Mouse (Mus musculus): ENCODE results near the gene Avpi1. TPM values are rescaled to one million over a fixed set of nuclear protein-coding genes. Genes with fewer than 3 reads are reported as not detected.

Gene Avpi1
- polyA plus RNA-seq, 1 experiment from 2014 or later, result 13.5 TPM

DNA sequence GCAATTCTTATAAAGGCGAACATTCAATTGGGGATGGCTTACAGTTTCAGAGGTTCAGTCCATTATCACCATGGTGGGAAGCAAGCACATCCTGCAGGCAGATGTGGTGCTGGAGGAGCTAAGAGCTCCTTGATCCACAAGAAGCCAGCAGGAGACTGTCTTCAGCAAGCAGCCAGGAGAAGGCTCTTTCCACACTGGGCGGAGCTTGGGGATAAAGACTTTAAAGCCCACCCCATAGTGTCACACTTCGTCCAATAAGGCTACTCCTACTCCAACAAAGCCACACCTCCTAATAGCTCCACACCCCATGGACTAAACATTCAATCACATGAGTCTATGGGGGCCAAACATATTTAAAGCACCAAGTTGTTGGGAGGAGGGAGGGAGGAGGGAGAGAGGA is 13.1 kb upstream of the Avpi1 start:
- ATAC-seq (ENCODE audit: low FRiP score), result no peak

DNA sequence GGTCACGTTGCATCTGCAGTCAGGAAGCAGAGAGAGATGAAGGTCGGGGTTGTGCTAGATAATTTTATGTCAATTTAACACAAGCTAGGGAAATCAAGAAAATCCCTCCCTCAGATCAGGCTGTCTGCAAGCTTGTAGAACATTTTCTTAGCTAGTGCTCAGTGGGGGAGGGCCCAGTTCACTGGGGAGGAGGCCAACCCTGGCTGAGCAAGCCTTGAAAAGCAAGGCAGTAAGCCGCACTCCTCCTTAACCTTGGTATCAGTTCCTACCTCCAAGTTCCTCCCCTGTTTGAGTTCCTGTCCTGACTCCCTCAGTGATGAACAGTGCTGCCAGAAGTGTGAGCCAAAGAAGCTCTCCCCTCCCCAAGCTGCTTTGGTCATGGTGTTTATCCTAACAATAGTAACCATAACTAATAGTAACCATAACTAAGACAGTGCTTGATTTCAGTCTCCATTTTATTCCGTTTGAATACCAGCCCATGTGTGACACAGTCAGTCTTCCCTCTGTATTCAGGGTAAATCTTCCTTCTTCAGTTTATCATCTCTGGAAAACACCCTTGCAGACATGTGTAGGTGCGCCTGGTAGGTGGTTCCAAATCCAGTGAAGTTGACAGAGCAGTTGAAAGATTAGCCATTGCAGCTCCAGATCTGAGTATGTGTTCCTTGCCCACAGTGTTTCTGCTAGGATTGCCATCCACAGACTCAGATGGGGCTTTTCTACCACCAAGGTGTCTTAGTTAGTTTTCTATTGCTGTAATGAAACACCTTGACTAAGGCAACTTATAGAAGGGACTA is 11.1 kb upstream of the Avpi1 start:
- no peak overlapping the region for H3K4me3 ChIP-seq
- ATAC-seq (ENCODE audit: low FRiP score), result no peak
- H3K9ac ChIP-seq, result no peak overlapping the region
- 86% methylated on average over 5 of the region's 5 CpGs for WGBS
- peaks cover 4% of the 10 kb centered on the region; the same call in 1 of the 2 replicates for H3K27me3 ChIP-seq
- peaks cover 4% of the 10 kb centered on the region; the same call in 1 of the 2 replicates for H3K4me1 ChIP-seq
- no peak overlapping the region for H3K4me2 ChIP-seq (replicated peaks)
- no peak overlapping the region for H3K27ac ChIP-seq
- no peaks in the 10 kb centered on the region for H3K9me3 ChIP-seq (replicated peaks)
- no peaks in the 10 kb centered on the region for H3K36me3 ChIP-seq

More for the DNA sequence above, 13.1 kb upstream of the Avpi1 start:
- 69% methylated on average over 3 of the region's 3 CpGs for WGBS
- Histone ChIP-seq H3K27ac (no peak overlapping the region), H3K9me3 (replicated peaks) (no peaks in the 10 kb centered on the region), H3K9ac (no peak overlapping the region), H3K27me3 (peaks cover 21% of the 10 kb centered on the region), H3K36me3 (no peaks in the 10 kb centered on the region), H3K4me1 (peaks cover 1% of the 10 kb centered on the region; the same call in 1 of the 2 replicates), H3K4me3 (no peak overlapping the region), H3K4me2 (replicated peaks) (no peak overlapping the region)

DNA sequence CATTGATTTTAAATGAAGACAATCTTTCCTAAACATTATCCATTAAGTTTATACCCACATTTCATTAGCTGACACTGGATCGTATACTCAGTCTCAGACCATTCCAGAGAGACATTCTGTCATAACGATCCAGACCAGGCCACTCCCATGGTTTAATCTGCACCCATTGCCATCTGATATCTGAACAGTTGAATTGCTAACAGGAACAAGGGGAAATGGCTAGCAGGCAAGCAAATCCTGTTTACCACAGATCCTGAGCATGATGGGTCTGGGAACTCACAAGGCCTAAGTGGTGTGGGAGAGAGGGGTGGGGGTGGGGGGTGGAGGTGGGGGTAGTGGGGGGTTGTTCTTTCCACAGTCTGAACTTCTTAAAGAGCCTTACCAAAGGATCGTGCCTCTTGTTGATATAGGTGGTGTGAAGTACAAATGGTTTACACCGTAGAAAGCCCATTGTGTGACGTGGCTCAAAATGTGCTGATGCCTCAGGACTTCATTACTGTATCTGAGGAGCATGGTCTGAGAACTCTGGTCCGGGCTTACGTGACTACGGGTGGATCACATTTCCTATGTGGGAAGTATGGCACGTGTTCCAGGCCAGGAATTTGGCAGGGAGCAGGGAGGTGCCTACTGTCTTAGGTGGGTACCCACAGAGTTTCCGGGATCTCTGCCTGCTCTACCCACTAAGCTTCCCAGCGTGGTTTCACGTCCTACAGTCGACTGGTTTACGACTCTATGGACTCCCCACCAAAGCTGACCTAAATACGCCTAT is 9.8 kb upstream of the Avpi1 start:
- Histone ChIP-seq H3K4me2 (replicated peaks) (no peak overlapping the region), H3K9me3 (replicated peaks) (no peaks in the 10 kb centered on the region), H3K36me3 (no peaks in the 10 kb centered on the region), H3K4me3 (no peak overlapping the region), H3K4me1 (peaks cover 4% of the 10 kb centered on the region; the same call in 1 of the 2 replicates), H3K27me3 (no peaks in the 10 kb centered on the region), H3K27ac (no peak overlapping the region), H3K9ac (no peak overlapping the region)
- no peak for ATAC-seq (ENCODE audit: low FRiP score)
- 91% methylated on average over 15 of the region's 15 CpGs for WGBS

DNA sequence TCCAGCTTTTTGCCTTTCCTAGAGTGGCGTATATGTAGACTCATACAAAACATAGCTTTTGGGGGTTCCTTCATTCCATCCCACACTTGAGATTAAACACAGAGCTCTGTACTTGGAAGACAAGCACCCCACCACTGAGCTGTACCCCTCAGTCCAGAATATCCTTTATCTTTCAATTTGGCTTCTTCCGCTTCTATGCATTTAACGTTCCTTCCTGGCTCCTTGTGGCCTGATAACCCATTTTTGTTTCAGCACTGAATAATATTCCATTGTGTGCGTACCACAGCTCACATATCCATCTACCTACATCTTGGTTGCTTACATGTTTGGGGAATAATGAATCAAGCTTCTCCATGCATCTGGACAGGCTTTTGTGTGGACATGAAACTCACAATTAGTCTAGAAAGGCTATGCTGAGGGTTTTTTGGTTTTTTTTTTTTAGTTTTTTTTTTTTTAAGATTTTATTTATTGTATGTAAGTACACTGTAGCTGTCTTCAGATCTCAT is 8.4 kb upstream of the Avpi1 start:
- Histone ChIP-seq H3K36me3 (no peaks in the 10 kb centered on the region), H3K4me3 (no peak overlapping the region), H3K9me3 (replicated peaks) (no peaks in the 10 kb centered on the region), H3K4me1 (peaks cover 4% of the 10 kb centered on the region; the same call in 1 of the 2 replicates), H3K9ac (no peak overlapping the region), H3K4me2 (replicated peaks) (no peak overlapping the region), H3K27me3 (no peaks in the 10 kb centered on the region), H3K27ac (no peak overlapping the region)
- ATAC-seq (ENCODE audit: low FRiP score), result no peak
- 92% methylated on average over 4 of the region's 4 CpGs for WGBS

DNA sequence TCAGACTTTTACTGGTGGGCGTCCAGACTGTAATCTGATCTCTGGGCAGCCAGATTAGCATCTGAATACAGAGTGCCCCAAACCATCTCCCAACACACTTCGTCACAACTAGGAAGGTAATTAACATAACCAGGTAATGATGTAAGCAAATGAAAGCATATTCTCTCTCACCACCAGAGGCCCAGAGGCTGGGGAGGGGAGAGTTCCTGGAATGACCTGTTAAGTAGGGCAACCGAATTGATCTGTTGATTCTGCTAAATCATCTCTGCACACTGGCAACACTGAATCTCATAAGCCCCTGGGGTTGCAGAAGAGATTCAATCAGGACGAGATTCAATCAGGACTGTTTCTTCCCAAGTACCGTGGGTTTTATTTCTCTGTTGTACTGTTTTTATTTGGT is 7.3 kb upstream of the Avpi1 start:
- Histone ChIP-seq H3K9me3 (replicated peaks) (no peaks in the 10 kb centered on the region), H3K36me3 (no peaks in the 10 kb centered on the region), H3K9ac (no peak overlapping the region), H3K4me1 (peaks cover 4% of the 10 kb centered on the region; the same call in 1 of the 2 replicates), H3K27ac (no peak overlapping the region), H3K27me3 (no peaks in the 10 kb centered on the region), H3K4me3 (no peak overlapping the region), H3K4me2 (replicated peaks) (no peak overlapping the region)
- no peak for ATAC-seq (ENCODE audit: low FRiP score)
- WGBS, result 30% methylated on average over 5 of the region's 5 CpGs

DNA sequence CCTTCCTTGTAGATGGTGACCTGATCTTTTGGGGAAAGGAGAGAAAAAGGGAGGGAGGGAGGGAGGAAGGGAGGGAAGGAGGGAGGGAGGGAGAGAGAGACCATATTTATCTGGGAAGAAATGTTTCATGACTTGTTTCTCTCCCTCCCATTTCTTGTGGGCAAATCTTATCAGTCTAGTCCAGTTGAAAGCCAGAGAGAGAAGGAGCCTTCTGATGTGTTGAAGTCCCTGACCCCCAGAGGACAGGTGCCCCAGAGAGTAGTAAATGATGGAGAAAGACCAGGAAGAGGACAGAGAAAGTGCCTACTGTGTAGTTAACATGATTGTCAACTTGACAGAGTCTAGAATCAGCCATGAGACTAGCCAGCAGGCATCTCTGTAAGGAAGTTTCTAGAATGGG is 6.2 kb upstream of the Avpi1 start:
- no peak for ATAC-seq (ENCODE audit: low FRiP score)
- no peaks in the 10 kb centered on the region for H3K36me3 ChIP-seq
- no peak overlapping the region for H3K4me2 ChIP-seq (replicated peaks)
- H3K4me1 ChIP-seq, result peaks cover 5% of the 10 kb centered on the region
- H3K9me3 ChIP-seq (replicated peaks), result no peaks in the 10 kb centered on the region
- H3K9ac ChIP-seq, result no peak overlapping the region
- peaks cover 5% of the 10 kb centered on the region; the same call in 1 of the 2 replicates for H3K27me3 ChIP-seq
- H3K27ac ChIP-seq, result no peak overlapping the region
- H3K4me3 ChIP-seq, result no peak overlapping the region

DNA sequence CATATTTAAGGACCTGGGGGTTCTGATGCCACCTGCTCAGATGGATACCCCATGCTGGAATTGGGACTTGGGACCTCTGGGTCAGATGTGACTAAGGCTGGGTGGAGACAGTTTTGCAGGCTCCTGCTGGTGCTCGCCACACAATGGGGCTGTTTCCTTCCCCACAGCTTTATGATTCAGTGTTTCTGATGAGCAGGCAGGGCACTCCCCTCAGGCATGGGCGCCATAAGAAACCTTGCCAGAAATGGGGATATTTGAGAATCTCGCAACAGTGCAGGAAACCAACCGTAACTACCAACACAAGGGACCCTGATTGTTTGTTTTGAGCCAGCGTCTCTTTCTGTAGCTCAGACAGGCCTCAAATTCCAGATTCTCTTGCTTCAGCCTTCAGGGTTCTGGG is 2.2 kb upstream of the Avpi1 start:
- no peaks in the 10 kb centered on the region for H3K36me3 ChIP-seq
- 71% methylated on average over 5 of the region's 5 CpGs for WGBS
- H3K4me3 ChIP-seq, result no peak overlapping the region
- peaks cover 21% of the 10 kb centered on the region for H3K4me1 ChIP-seq
- H3K27me3 ChIP-seq, result peaks cover 8% of the 10 kb centered on the region; the same call in 1 of the 2 replicates
- H3K27ac ChIP-seq, result no peak overlapping the region
- ATAC-seq (ENCODE audit: low FRiP score), result no peak
- no peak overlapping the region for H3K4me2 ChIP-seq (replicated peaks)
- H3K9ac ChIP-seq, result no peak overlapping the region
- no peaks in the 10 kb centered on the region for H3K9me3 ChIP-seq (replicated peaks)

DNA sequence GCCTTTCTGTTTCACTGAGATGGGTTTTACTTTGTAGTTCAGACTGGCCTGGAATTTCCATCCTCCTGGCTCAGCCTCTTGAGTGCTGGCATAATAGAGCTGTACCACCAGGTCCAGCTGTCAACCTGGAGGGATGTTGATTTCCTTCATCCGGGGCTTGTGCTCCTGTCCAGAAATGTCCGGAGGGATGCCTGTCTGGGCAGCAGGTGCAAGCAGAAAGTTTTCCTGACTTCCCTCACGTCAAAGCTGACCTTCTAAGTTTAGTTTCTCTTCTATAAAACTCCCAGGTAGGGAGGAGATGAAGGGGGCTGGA is 1.4 kb upstream of the Avpi1 start:
- no peaks in the 10 kb centered on the region for H3K9me3 ChIP-seq (replicated peaks)
- H3K36me3 ChIP-seq, result no peaks in the 10 kb centered on the region
- WGBS, result 54% methylated on average over 3 of the region's 3 CpGs
- H3K27me3 ChIP-seq, result peaks cover 8% of the 10 kb centered on the region; the same call in 1 of the 2 replicates
- peaks cover 19% of the 10 kb centered on the region for H3K4me1 ChIP-seq
- H3K27ac ChIP-seq, result no peak overlapping the region
- no peak overlapping the region for H3K9ac ChIP-seq
- H3K4me2 ChIP-seq (replicated peaks), result no peak overlapping the region
- no peak for ATAC-seq (ENCODE audit: low FRiP score)
- no peak overlapping the region for H3K4me3 ChIP-seq

DNA sequence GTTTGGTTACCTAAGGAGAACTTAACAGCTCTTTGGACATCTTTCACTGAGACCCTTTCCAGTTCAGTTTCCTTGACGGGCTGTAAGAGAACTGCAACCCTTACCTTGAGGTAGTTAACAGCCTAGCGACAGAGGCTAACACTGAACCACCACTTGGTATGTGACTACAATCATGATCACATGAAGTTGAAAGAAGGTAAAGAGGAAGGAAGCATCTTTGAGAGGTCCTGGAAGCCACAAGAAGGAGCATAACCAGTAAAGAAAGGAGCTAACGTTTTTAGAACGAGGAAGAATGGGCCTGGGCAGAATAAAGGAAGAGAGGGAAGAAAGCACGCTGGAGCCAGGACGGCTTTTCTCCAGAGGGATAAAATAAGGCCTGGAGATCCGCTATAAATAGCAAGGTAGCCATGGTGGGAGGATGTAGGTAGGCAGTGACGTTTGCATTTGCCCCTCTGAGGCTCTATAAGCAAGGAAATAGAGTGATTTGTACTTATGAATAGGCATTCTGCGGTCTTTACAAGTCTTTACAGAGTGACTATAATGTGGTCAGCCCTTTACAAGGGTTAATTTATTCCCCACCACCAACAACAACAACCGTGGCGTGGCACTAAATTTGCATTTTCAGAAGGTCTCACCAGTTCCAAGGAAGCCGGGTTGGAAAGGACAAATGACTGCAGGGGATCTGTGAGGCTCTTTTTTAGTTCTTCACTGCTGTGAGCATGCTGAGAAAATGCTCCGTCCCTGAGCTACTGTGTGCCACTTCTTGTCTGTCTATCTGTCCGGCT is 842 bp upstream of the Avpi1 start:
- Histone ChIP-seq H3K4me1 (peaks cover 19% of the 10 kb centered on the region), H3K9ac (0 out of 2 replicates have a peak overlapping the region, but pooled peaks have one; percentile 65), H3K4me3 (peak overlapping the region; percentile 56), H3K4me2 (replicated peaks) (peak overlapping the region; percentile 94), H3K36me3 (no peaks in the 10 kb centered on the region), H3K9me3 (replicated peaks) (no peaks in the 10 kb centered on the region), H3K27ac (peak overlapping the region; percentile 66), H3K27me3 (peaks cover 8% of the 10 kb centered on the region; the same call in 1 of the 2 replicates)
- 16% methylated on average over 14 of the region's 14 CpGs for WGBS
- ATAC-seq (ENCODE audit: low FRiP score), result no peak

DNA sequence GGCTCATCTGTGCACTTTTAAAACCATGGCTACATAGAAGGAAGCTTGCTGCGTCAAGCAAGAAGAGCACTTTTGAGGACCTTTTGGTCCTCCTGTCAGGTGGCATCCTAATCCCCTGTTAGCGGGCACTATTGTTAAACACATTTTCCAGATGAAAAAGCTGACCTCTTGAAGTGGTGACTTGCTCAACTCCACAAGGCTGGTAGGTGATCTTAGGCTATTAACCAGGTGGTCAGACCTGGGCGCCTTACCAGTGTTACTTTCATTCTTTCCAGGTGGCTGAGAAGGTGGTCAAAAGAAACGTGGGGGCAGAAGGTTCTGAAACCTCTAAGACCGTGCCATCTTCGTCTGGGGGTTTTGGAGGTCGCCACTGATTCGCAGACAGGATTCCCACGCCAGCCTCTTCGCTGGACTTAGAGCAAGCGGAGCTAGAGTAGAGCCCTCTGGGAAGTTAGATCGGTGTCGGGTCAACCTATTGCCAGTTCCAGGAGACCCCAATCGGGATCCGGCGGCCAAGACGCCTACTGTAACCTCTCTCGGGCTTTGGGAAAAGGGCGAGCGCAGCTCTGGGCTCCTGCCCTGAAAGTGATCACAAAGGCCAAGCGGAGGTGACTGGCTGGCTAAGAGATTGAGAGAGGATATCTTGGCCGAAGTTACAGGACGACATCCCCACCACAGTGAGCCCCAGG is 663 bp downstream of the Avpi1 start:
- H3K9ac ChIP-seq, result peak overlapping the region; percentile 65
- 5% methylated on average over 23 of the region's 23 CpGs for WGBS
- peaks cover 19% of the 10 kb centered on the region for H3K4me1 ChIP-seq
- no peaks in the 10 kb centered on the region for H3K9me3 ChIP-seq (replicated peaks)
- H3K4me3 ChIP-seq, result peak overlapping the region; percentile 56
- peak; percentile 24; the same call in 1 of the 2 replicates for ATAC-seq (ENCODE audit: low FRiP score)
- peaks cover 3% of the 10 kb centered on the region; the same call in 1 of the 2 replicates for H3K36me3 ChIP-seq
- peaks cover 8% of the 10 kb centered on the region; the same call in 1 of the 2 replicates for H3K27me3 ChIP-seq
- H3K27ac ChIP-seq, result peak overlapping the region; percentile 49; the same call in 1 of the 2 replicates
- peak overlapping the region; percentile 94 for H3K4me2 ChIP-seq (replicated peaks)

DNA sequence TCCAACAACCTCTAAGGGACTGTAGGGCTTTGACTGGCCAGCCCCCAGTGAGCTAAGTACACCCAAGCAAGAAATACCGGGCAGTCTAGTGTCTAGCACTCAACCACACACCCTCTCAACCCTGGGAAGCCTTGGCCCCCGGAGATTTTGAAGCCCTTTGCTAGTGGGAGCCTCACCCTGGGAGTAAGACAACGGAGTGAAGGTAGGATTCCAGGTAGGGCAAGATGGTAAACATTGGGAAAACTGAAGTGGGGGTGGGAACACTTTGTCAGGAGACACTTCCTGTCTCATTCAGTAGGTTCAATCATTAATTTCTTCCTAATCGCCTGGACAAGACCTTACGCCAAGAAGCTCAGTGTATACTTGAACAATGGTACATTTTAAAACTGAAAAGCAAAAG is 1.8 kb downstream of the Avpi1 start:
- Histone ChIP-seq H3K9me3 (replicated peaks) (no peaks in the 10 kb centered on the region), H3K27ac (no peak overlapping the region), H3K4me1 (peaks cover 19% of the 10 kb centered on the region), H3K36me3 (peaks cover 11% of the 10 kb centered on the region), H3K4me3 (no peak overlapping the region), H3K9ac (no peak overlapping the region), H3K27me3 (peaks cover 8% of the 10 kb centered on the region; the same call in 1 of the 2 replicates), H3K4me2 (replicated peaks) (no peak overlapping the region)
- no peak for ATAC-seq (ENCODE audit: low FRiP score)
- WGBS, result 91% methylated on average over 5 of the region's 5 CpGs

All from hindbrain, embryonic 12.5 days (tissue).